Mouse (Mus musculus) brain, embryonic 18.5 days (tissue): Measurements from ENCODE around the gene Fkbpl.

Experiments
- DNase-seq: peaks from one replicate; pipeline ENCODE4 v3.0.0-alpha.2; 2012; ENCODE audit warnings: low read depth, low spot score

Fkbpl gene

DNA sequence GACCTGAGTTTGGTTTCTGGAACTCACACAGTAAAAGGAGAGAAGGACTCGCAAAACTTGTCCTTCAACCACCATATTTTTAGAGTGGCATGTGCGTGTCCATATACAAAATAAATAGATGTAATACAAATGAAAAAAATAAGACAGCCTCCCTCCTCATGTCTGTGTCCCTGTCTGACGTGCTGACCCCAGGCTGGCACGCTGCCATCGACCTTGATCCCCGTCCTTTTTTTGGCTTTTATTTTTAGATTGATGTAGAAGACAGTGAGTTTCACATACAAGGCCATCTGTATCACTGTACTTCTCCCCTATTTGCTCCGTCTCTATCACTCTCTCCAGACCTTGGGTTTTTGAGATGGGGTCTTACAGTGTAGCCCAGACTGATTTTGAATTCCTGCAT lies 19.9 kb downstream of the Fkbpl start:
- DNase-seq = no peak

DNA sequence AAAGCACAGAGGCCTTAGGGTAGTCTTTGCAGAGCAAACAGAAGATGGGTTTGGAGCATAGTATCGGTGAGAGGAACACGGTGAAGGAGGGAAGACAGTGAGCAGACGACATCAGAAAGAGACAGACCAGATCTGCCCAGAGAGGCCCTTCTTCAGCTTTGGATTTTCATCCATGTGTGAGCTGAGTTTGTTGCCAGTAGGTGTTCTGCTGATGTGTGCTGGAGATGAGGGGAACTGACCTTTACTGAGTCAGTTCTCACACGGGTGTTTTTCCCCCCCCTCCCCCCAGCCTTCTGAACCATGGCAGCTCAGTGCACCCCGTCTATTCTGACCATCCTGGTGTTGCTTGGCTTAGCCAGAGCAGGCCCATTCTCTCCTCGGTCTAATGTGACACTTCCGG lies 25.7 kb downstream of the Fkbpl start, which contains the start of gene Tnxb:
Gene Tnxb, plus strand, starts transcription at position 301 of the 400 bp plus-strand sequence.
- DNase-seq = no peak

DNA sequence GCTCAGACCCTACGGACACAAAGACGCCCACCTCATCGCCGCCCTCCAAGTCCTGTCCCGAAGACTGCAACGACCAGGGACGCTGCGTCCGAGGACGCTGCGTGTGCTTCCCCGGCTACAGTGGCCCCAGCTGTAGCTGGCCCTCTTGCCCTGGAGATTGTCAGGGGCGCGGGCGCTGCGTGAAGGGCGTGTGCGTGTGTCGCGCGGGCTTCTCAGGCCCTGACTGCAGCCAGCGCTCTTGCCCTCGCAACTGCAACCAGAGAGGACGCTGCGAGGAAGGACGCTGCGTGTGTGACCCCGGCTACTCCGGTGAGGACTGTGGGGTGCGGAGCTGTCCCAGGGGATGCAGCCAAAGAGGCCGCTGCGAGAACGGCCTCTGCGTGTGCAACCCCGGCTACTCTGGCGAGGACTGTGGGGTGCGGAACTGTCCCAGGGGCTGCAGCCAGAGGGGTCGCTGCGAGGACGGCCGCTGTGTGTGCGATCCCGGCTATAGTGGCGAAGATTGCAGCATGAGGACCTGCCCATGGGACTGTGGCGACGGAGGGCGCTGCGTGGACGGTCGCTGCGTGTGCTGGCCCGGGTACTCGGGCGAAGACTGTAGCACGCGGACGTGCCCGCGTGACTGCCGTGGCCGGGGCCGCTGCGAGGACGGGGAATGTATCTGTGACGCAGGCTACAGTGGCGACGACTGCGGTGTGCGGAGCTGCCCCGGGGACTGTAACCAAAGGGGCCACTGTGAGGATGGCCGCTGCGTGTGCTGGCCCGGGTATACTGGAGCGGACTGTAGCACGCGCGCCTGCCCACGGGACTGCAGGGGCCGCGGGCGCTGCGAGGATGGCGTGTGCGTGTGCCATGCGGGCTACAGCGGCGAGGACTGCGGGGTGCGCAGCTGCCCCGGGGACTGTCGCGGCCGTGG lies 26.8 kb downstream of the Fkbpl start:
- no peak for DNase-seq

DNA sequence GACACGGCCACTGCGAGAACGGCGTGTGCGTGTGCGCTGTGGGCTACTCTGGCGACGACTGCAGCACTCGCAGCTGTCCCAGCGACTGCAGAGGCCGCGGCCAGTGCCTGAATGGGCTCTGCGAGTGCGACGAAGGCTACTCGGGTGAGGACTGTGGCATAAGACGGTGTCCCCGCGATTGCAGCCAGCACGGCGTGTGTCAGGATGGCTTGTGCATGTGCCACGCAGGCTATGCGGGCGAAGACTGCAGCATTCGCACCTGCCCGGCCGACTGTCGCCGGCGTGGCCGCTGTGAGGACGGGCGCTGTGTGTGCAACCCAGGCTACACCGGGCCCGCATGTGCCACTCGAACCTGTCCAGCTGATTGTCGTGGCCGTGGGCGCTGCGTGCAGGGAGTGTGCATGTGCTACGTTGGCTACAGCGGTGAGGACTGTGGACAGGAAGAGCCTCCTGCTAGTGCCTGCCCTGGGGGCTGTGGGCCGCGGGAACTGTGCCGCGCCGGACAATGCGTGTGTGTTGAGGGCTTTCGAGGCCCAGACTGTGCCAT lies 27.8 kb downstream of the Fkbpl start:
- no peak for DNase-seq

DNA sequence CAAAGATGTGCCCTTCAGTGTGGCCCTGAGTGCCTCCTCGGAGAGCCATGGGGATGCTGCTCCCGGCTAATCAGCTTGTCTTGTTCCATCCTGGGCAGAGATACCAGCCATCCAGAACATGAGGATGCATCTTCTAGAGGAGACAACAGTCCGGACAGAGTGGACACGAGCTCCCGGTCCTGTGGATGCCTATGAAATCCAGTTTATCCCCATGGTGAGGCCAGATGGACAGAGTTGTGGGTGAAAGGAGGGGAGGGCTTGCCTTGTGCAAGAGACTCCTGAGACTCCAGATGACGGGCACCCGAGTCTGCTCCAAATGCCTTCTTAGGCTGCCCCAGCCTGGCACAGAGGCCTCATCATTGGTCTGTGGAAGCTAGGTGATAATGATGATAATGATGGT lies 28.6 kb downstream of the Fkbpl start:
- no peak for DNase-seq

DNA sequence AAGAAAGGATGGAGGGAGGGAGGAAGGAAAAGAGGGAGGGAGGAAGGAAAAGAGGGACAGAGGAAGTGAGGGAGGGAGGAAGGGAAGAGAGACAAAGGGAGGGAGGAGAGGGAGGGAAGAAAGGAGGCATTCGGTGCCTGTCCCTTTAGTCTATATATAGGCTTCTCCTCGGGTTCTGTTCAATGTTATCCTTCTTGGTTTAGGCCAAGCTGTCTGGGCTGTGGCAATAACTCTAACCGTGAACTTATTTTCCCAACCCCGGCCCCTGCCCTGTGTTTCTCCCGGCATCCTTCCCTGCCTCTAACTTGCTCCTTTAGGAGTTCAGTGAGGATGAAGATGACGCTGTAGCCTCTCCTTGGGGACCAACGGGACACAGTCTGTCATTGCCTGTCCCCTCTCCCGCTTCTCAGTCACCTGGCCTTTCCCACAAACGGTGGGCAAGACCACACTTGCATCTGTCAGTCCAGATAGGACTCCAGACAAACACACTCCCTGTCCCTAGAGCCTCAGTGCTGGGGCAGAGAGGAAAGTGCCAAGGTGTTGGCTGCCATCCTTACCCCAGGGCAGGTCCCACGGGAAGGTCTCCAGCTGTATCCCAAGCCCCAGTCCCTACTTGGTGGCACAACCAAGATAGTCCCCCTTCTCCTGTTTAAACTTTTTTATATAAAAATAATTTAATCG lies 30.1 kb downstream of the Fkbpl start:
- DNase-seq = no peak

DNA sequence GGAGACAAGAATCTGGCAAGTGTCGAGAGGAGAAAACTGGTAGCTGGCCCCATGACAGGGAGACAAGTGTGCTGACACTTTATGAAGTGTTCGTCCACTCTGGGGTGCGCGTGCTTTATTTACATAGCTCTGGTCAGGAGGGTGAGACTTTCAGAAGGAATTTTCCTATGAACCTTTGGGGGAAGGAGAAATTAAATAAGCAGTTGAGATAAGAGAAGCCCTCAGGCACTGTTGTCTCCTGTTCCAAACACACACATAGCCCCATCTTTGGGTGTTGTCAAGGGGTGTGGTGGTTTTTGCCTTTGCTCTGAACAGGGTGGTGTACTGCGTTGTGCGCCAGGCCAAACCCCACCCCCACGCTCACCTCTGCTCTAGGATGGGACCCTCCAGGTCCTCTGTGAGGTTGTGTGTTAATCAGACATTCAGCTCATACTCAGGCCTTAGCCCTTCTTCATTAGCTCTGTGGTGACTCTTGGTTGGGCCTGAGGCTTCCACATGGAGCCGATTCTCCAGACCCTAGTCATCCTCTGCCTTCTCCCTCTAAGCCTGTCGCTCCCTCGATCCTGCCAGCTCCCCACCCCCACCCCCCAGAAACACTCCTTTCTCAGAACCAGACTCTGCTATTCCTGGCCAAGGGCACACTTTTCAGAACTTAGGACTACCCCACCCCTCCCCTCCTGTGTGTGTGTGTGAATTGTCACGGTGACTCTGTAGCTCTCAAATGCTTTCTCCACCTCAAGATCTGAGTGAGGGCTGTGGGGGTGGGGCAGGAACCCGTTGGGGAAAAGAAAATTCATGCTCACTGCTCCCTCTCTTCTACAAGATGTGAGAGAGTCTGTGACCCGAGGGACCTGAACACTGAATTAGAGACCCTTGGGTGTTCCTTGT lies 30.9 kb downstream of the Fkbpl start:
- no peak for DNase-seq

DNA sequence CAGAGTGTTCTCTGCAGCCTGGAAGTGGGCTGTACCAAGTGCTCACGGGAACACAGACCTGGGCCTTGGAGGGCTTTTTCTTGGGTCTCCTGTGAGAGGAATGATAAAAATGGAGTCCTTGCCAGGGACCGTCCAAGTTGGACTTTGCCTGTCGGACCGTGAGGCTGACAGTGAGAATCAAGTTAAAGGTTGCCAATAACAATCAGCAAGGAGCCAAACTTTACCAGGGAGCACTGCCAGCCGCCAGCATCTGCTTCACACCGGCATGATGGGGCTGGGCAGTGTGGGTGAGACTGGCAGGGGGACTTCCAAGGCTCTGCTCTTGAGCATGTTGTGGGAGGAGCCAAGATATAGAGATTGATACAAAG lies 31.5 kb downstream of the Fkbpl start:
- no peak for DNase-seq

DNA sequence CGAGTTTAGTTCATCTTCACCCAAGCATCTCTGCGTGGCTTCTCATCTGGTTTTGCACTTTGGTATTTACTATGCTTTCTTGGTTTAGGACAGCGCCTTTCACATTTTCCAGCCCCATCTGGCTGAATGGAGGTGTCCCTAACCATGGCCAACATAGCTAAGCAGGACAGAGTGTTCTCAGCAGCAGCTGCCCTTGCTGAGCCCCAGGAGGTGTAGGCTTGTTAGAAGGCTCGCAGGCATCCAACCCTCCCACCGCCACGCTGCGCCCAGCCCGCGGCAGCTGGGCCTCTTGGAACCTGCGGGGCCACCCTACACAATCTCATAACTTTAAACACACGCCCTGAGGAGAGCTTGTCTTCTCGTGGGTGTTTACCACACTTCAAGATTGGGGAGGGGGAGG lies 32.1 kb downstream of the Fkbpl start:
- no peak for DNase-seq

DNA sequence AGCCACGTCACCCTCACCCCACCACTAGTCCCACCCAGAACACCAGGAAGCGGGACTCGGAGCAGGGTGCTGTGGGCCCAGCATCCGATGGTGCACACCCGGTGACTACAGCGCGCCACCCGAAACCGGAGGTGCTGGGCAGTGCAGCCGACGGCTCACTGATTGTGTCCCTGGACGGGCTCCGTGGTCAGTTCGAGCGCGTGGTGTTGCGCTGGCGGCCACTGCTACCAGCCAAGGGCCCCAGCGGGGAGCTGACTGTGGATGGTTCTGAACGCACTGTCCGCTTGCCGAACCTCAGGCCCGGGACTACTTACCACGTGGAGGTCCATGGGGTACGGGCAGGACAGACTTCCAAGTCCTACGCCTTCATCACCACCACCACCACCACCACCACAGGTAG lies 35.6 kb downstream of the Fkbpl start:
- DNase-seq = no peak

DNA sequence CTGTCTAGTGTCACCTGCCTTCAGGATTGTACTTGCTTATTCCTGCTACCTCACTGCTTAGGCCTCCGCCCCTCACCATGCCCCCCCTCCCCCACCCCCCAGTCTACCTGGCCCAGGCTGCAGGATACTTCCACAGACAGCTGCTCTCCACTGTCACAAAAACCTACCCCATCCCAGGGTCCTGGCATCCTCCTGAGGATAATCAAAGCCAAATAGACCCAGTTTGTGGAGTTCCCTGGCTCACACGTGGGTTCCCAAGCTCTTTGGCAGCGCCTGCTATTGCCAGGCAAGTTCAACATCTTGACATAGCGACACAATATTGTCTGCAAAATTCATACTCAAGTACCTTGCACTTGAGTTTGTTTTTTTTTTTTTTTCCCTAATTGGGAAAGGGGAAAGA lies 36.1 kb downstream of the Fkbpl start:
- no peak for DNase-seq

DNA sequence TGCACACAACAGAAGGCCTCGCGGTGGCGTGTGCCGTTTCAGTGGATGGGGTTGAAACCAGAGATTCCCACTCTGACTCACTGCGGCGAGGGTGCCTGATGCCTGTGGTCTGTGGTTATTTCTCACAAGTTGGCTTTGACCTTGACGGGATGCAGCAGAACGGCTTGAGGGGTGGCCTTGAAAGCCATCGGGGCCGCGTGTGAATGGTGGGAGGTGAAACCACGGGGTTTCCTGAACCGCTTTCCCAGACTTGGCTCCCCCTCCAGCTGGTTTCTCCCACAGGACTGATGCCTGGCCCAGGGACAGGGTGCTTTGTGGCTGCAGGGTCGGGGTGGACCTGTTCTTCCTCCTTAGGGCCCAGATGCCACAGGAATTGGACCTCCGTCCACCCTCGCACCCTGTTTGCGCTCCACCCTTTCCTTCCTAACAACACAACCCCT lies 36.6 kb downstream of the Fkbpl start:
- DNase-seq = no peak

DNA sequence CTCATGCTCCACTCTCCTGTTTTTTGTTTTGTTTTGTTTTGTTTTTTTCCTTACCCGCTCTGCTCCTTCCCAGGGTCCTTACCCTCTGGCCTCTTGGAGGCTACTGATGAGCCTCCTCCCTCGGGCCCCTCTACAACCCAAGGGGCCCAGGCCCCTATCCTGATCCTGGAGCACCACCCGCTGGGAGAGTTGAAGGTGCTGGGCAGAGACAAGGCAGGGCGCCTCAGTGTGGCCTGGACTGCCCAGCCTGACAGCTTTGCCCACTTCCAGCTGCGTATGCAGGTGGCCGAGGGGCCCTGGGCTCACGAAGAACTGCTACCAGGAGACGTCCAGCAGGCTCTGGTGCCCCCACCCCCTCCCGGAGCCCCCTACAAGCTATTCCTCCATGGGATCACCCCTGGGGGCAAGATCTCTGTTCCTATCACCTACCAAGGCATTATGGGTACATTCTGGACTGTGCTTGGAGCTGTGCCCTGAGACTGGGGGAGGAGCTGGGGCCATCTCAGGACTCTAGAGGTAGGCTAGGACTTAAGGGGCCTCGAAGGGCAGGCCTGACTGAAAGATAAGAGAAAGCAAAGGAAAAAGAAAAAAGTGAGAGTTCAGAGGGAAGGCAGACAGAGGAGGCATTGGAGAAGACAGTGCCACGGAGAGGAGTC lies 37.4 kb downstream of the Fkbpl start:
- DNase-seq = no peak

DNA sequence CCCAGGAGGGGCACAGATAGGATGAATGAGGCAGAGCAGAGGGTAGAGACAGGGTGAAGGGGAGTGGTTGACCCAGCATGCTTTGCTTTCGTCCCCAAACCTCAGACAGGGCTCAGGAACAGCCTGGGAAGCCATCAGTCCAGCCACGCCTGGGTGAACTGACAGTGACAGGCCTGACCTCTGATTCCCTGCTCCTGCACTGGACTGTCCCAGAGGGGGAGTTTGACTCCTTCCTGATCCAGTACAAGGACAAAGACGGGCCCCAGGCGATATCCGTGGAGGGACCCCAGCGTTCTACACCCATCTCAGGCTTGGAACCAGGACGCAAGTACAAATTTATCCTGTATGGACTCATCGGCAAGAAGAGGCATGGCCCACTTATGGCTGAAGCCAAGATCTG lies 38.6 kb downstream of the Fkbpl start:
- DNase-seq = no peak

DNA sequence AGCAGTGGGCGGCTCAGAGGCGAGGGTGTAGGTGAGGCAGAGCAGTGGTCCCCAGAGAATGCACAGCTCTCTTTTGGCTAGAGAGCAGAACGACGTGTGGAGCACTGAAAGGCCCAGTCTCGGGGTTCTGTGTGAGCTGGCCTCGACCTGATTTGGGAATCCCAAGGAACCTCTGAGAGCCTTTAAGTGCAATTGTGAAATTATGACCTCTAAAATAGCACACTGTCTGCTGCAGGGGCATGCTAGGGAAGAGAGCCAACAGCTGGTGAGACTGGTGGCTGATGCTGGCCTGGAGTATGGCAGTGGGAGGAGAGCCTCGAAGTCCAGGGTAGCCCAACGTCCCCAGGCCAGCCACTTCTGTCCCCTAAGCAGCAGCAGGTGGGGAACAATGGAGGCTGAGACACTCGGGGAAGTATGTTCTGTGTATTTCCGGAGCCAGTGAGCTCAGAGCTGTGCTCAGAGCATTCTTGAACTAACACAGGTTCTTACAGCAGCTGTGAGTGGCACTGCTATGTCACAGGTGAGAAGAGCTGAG lies 39.2 kb downstream of the Fkbpl start:
- DNase-seq = no peak

DNA sequence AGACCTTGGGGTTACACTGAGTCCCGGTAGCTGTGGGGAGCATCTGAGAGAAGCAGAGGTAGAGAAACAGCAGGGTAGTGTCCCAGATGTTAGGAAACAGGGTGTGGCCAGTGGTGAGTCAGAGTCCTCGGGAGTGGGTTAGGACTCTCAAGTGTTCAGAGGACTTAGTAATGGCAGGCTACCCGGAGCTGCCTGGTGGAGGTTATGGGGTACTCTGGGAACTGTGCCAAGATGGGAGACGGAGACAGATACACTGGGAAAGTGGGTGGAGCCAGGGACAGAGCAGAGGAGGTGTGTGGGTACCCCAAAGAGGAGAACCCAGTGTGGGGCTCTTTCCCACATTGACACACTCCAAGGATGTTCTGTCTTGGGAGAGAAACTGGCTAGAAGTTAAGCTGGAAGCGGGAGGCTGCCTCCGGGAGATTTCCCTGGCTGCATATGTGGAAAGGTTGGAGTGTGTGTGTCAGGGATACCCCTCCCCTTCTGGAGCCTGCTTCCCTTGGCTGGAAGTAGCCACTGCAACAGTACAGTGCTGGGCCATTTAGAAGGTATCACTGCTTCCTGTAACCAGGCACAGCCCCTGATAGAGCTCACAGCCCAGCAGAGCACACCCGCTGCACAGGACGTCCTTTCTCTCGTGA lies 39.8 kb downstream of the Fkbpl start:
- no peak for DNase-seq

DNA sequence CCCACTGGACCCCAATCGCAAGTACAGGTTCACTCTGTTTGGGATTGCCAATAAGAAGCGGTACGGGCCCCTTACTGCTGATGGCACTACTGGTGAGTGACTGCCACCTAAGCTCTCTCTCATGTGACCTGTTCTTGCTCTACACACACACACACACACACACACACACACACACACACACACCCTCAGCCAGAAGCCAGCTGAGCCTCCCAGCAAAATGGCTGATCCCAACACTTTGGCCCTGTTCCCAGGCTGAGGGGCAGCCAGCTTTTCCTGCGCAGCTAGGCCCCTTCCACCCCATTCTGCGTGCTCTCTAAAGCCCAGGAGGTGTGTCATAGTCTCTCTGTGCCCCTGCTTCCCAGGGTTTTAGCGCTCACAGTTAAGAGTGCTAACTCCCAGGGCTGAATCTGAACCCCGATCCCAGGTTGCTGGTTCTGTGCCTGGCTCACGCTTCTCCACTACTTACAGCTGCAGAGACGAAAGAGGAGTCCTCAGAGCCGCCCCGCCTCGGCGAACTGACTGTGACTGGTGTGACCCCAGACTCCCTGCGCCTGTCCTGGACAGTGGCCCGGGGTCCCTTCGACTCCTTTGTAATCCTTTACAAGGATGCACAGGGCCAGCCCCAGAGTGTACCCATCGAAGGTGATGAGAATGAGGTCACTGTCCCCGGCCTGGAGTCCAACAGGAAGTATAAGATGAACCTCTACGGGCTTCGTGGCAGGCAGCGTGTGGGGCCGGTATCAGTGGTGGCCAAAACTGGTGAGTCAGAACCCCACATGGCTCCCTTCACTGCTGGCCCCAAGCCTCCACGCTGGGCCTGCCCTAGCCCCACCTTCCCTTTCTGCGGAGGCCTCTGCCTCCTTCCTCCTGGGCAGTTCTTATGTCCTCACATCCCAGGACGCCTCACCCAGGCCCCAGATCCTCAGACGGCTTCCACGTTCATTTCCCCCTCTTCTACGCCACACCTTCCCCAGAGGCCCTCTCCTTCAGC lies 40.9 kb downstream of the Fkbpl start:
- no peak for DNase-seq

DNA sequence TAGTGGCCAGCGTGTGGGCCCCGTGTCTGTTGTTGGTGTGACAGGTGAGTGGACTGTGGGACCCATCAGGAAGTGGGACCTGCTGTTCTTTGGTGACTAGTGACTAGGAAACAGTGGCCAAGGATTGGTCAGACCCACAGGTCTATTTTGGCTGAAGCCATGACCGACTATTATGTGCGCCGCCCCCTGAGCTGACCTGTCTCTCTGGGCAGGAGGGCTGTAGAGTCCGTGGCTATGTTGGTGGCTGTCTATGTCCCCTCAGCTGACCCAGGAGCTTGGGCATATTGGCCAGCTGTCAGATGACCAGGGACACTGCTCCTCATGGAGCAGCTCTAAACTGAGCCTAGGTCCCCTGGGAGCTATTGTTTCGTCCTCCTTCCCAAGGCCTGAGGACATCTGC lies 44.3 kb downstream of the Fkbpl start:
- no peak for DNase-seq

DNA sequence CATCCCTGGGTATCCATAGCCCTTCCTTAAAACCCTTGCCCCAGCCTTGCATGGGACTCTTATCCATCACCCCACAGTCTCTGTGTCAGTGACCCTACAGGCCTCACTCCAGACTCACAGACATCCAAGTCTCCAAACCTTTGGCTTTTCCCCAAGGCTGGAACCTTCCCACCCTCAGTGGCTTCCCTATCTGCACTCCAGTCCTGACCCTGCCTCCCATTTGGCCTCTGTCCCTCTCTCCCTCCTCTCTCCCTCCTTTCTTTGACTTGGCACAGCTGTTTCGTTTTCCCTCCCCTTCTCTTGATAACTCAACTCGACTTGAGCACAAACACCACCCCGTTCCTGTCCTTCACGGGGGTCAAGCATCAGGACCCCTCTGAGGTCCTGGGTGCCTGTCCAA lies 45.9 kb downstream of the Fkbpl start:
- no peak for DNase-seq
